Mouse (Mus musculus): ENCODE measurements around the gene Rnaset2a.
A peak's percentile ranks its signal among the peaks of the same experiment; 100 is the strongest.
"Not testable (repeated sequence)": the region's sequence is repeated elsewhere in the genome, so short reads cannot be mapped to it uniquely, and the experiment has no call there.

Gene Rnaset2a

GRCm38 (mm10) chr17:8138116-8138515, 9.8 kb downstream of the Rnaset2a start:
- DNase-seq (ENCODE audit: low read depth) = not testable (repeated sequence)

DNA sequence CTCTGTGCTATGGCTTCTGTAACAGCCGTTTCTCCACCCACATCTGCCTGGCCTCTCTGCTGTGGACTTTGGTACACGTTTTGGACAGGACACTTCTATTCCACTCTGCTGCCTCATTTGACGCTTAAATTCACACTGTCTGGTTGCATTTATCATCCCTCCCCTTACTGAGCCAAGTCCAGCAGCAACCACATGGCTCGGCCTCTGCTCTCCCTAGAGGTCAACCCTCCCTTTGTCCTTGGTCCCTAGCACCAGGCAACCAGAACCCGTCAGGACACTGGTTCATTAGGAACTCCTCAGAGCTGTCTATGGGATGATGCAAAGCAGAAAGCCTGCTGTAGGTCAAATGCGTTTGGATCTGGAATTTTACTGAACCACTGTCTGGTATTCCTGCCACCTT, 17.0 kb downstream of the Rnaset2a start:
- not testable (repeated sequence) for DNase-seq (ENCODE audit: low read depth)

DNA sequence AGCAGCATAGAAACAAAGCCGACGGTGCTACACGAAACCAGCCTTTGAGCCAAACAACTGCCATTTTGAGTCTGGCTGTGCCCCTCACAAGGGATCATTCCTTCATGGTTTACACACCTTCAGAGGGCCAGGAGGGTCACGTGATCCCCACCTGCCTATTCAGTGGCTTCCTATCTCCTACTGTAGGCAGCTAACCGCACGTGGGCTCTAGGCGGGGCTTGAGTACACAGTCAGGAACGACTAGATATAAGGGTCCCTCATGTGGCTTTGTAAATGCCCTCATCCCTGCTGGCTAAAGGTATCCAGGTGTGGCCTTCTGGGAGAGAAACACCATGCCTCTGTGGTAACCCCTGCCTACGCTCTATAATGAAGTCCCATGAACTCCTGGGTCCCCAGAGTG, 18.3 kb downstream of the Rnaset2a start:
- DNase-seq (ENCODE audit: low read depth) = not testable (repeated sequence)

DNA sequence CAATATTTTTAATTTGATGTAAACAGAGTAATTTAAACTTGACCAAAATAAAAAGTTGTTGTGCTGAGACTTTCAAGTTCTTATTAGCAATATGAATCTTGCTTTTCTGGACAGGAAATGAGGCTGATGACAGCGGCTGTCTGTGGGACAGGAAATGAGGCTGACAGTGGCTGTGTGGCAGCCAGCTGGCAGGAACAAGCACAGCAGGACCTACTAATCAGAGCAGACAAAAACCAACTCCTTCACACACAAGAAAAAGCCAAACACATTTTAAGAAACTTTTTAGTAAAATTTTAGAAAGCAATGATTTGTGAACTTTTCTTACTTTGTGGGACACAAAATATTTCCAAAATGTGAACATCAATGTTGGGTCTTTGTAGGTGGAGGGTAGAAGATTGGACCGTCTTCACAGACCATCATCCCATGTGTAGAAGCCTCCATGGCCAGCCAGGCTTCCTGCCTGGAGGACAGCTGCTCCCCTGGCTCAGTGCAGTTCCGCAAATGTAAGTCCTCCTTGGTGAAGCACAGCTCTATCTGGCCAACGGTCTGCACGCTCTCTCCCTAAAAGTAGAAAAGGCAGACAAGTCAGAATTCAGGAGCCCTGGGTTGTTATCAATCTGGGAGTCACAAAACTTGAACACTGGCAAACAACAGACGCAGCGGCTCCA, 19.4 kb downstream of the Rnaset2a start:
- not testable (repeated sequence) for DNase-seq (ENCODE audit: low read depth)

DNA sequence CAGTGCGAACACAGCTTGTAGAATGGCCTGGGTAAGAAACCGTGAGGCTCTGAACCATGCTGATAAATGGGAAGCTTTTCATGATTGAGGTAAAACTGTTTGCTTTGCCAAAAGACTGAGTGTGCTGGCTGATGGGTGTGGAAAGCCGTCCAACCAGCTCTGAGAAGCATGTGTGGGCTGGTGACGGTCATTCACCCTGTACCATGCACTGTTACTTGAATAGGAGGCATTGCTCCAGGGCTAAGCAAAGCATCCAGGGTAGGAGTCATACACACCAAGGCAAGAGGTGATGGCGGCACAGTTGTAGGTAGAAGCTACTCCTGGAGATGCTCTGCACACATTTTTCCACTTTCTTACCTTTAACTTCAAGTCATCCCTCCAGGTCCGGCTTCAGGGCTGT, 23.3 kb downstream of the Rnaset2a start:
- DNase-seq (ENCODE audit: low read depth) = not testable (repeated sequence)

- DNase-seq (ENCODE audit: low read depth) = not testable (repeated sequence)
These were observed 24.9 kb downstream of the Rnaset2a start for GRCm38 (mm10) chr17:8122974-8123373.

GRCm38 (mm10) chr17:8116928-8117327, 31.0 kb downstream of the Rnaset2a start:
- not testable (repeated sequence) for DNase-seq (ENCODE audit: low read depth)

DNA sequence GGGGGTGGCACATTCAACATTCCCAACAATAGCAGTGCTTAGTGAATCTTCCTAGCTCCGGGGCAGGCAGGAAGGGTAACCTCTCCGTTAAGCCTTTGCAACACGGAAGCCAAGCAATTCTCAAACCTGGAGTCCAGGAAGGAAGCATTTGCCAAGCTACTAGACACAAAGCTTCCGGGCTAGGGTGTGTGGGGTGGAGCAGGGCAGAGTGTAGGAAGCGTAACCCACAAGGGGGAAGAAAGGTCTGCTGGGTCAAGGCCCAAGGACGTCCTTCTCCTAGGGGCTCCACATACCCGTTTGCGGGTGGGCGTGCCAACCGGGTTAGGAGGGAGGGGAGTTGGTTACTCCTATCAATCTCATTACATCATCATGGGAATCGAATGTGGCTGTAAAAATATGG, 31.5 kb downstream of the Rnaset2a start:
- DNase-seq (ENCODE audit: low read depth) = peak; percentile 35

DNA sequence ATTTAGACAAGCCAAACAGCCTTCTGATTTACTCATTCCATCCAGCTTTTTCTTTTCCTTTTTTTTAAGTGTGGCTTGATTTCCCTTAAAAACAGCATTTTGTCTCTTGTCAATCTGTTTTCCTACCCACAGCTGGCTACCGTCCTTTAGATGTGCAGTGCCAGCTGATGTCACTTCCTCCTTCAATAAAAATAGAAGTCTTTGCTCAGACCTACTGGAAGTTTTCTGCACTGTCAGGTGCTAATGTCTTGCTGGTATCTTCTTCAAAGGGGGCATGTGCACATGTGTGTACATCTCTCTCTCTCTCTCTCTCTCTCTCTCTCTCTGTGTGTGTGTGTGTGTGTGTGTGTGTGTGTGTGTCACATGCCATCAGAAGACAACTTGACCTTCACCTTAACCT, 35.7 kb downstream of the Rnaset2a start:
- DNase-seq (ENCODE audit: low read depth) = not testable (repeated sequence)

DNA sequence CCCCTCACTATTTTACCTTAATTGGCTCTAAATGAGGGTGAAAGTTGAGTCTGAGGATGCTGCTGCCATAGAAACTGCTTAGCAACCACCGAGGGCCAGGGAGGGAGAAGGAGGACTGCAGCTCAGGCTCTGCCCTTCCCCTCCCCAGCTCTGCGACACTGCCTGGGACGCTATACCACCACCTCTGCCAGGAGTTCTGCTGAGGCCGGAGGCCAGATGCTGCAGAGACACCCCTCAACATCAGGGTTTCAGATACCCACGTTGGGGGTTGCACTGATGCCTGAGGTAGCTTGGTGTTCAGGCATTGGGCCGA, 46.6 kb downstream of the Rnaset2a start:
- DNase-seq (ENCODE audit: low read depth) = not testable (repeated sequence)

DNA sequence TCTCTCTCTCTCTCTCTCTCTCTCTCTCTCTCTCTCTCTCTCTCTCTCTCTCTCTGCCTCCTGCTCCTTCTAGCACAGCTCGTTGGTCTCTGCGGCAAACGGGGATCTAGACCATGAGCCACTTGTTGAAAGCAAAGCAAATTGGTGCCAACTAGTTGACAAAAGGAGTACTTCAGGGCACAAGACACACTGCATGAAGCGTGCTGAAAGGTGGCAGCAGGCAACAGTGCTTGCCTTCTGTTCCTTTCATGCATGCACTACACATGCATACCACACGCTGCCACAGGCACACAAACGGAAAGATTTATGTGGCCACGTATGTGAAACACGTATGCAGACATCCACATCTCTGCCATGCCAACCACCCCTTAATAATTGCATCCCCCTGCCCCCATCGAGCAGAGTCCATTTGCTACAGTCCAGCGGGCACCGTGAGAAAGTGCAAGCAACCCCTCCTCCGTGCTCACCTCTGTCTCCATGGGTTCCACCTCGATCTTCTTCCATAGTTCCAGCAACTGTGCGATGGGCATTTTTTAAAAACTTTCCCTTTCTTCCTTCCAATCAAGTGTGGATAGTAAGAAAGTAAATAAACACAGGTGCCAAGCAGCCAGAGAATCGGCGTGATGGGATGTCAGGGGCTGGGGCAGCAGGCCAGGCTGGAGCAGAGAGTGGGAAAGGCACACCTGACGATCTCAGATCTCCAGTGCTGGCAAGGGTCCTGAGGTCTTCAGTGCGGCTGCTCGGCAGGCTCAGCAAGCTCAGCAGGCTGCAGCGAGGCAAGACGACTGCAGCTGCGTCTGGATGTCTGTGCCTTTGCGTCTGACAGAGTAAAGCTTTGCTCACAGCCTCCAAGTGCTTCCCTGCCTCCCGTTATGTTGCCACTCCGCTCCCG, 47.2 kb downstream of the Rnaset2a start:
- not testable (repeated sequence) for DNase-seq (ENCODE audit: low read depth)

GRCm38 (mm10) chr17:8096199-8096598, 51.7 kb downstream of the Rnaset2a start:
- DNase-seq (ENCODE audit: low read depth) = not testable (repeated sequence)

- not testable (repeated sequence) for DNase-seq (ENCODE audit: low read depth)
These were observed 52.2 kb downstream of the Rnaset2a start for GRCm38 (mm10) chr17:8095653-8096052.

GRCm38 (mm10) chr17:8092537-8093526, 55.1 kb downstream of the Rnaset2a start:
- not testable (repeated sequence) for DNase-seq (ENCODE audit: low read depth)

DNA sequence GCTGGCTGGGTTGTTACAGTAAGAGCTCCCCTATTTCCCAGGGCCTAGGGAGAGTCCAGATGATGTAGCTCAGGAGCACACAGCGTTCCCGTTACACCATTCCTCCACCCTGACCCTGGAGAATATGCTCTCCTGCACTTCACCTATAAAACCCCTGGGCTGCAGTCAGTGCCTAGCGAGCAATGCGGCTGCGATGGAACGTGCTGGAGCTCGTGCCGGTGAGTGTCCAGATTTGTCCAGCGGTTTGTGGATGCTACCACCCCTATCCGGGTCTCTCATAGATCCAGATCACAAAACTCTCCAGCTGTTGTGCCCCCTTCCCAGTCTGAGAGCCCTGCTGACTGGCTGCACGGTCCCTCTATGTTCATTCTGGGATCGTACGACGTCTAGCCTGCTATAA, 56.6 kb downstream of the Rnaset2a start:
- not testable (repeated sequence) for DNase-seq (ENCODE audit: low read depth)

- not testable (repeated sequence) for DNase-seq (ENCODE audit: low read depth)
These were observed 78.0 kb downstream of the Rnaset2a start for GRCm38 (mm10) chr17:8069847-8070246.
